Mouse (Mus musculus) ovary, postnatal 36 days (tissue): ENCODE results near the gene Malrd1.
"Not testable (repeated sequence)": the region's sequence is repeated elsewhere in the genome, so short reads cannot be mapped to it uniquely, and the experiment has no call there.

ENCODE experiments used
- DNase-seq: peaks from one replicate; pipeline ENCODE4 v3.0.0; 2022; ENCODE audit warnings: low spot score, mixed read lengths

The Malrd1 gene

DNA sequence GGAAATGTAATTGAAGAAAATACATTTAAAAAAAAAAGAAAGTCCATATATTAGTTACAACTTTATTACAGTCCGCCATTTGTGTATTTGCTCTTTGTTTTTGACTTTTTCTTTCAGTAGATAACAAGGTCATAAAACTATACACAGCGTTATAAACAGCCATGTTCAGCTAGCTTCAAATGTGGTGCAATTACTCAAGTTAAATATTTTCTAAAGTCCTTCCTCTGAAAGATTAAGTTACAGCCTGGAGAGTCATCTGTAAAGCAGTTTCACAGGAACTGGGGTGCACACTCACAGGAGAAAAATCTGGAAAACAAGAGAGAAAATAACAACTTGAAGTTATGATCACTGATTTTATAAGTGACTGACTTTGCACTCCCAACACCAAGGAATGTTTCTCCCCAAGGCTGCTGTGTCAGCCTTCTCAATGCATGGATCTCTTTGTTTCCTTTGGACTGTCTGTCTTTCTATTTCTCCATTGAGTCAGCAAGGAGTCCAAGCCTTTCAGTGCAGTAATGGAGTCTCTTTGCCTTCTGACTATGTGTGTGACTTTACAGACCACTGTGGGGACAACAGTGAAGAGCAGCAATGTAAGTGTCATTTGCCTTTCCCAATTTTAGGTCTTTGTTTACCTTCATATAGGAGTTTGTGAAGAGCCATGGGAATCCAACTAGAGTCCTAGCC, at the start of gene Malrd1:
TSS of gene Malrd1 (plus strand) at position 239 of the 684 bp plus-strand sequence.
- no peak for DNase-seq

DNA sequence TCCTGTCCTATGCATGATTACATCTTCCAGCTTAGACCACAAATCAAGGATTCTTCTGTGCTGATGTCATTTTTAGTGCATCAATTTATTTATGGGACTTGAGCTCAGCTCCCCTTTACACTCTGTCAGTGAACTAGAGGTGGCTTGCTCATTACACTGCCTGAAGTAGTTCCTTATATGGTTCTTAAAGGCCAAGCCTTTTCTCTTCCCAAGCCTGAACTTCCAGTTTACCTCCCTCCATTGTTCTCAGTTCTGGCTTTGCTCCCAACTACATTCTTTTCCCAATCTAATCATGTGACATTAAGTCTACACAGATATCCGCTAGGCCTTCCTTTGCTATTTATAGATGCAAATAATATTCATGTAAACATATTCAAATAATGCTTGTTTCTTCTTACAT, 12.4 kb downstream of the Malrd1 start:
- no peak for DNase-seq

DNA sequence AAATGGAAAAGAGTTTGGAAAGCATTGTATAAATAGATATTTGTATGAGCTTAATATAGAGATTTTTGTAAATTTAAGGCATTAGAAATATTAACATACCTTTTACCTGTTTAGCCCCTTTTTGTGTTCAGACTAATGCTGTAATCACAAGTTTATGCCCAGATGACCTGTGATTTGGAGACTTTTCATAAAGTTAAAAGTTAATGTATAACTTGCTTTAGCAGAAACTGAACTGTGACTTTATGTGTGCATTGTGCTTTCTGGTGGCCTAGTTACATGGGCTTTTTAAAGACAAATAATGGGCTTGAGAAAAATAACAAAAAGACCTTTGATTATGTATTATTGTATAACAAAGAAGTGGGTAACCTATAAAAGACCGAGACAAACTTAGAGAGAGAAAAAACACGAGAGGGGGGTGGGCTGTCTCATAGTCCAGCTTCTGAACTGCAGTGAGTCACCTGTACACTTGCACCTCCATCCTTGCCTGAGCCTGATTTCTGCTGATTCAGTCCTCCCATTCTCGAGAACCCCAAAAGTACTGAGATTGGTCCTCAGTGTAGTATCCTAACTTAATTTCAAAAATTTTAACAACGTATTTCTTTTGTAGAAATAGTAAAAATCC, 87.2 kb downstream of the Malrd1 start:
- no peak for DNase-seq

DNA sequence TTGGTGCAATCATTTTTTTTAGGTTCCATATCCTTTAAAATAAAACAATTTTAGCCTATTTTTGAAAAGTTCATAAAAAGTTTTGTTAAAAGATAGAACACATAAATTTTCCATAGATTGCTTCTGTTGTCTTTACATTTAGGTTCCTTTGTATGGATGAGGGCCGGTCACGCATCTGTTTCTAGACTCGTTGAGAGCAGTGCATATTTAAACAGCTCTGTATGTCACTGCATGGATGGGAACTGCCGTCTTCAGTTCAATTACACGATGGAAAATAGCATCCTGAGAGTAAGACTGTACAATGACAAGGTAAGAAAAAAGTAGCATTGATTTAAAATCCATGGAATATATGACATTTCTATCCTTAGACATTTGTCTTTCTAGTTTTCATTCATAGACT, 87.7 kb downstream of the Malrd1 start:
- no peak for DNase-seq

DNA sequence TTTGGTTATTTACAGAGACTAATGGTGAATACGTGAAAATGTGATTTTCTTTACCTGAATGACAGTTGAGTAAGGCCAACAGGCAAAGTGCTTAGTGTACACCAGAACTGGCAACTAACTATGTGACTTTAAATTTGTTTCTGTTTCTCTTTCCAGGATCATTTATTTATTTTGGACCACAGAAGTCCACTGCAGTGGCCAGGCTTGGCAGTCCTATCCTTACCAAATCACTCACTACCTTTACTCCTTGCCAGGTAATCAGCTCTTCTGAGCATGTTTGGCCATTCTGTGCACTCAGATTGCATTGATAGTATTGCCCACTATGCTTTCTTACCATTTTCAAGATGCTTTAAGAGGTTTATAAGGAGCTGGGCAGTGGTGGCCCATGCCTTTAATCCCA, 109.5 kb downstream of the Malrd1 start:
- DNase-seq: no peak

DNA sequence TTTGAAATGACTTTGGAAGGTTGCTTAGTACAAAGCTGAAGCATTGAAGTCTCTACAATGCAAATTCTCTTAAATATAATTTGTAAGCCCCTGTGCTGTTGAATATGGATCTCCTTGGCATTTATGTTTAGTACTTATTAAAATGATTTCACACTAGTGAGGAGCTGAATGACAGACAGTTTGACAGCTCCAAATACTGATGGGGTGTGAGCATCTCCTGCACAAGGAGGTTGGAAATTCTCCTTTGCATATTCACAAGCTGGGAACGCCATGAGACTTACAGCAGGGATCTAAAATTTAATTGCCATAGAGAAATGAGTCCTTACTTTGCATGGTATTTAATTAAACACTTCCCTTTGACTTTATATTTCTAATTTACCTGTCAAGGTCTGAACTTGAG, 117.6 kb downstream of the Malrd1 start:
- no peak for DNase-seq

DNA sequence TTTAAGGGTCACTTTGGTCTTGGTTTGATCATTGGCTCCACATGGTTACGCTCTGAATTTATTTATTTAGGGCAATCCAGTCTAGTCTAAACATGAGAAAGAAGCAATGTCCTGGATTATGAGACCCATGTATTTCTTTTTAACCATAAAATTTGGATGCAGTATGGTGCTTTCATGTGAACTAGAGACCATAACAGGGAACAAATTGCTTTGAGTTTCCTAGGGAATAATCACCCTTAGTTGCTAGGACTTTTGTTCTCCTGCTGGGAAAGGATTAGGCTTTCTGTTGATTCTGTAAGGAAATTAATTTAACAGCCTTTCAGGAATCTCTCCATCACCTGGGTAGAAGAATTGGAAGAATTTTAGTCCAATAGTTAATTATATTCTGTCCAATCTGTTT, 130.1 kb downstream of the Malrd1 start:
- no peak for DNase-seq

DNA sequence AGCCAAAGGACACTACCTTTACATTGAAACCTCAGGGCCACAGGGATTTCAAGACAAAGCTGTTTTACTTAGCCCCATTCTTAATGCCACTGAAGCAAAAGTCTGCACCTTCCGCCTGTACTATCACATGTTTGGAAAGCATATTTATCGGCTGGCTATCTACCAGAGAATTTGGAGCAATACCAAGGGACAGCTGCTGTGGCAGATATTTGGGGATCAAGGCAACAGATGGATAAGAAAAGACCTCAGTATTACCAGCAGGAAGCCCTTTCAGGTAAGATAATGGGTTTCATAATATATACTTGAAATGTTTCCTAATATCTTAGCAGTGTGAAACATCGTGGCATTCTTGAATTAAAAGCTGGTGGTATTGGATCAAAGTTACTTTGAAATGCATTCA, 176.7 kb downstream of the Malrd1 start:
- DNase-seq: no peak

DNA sequence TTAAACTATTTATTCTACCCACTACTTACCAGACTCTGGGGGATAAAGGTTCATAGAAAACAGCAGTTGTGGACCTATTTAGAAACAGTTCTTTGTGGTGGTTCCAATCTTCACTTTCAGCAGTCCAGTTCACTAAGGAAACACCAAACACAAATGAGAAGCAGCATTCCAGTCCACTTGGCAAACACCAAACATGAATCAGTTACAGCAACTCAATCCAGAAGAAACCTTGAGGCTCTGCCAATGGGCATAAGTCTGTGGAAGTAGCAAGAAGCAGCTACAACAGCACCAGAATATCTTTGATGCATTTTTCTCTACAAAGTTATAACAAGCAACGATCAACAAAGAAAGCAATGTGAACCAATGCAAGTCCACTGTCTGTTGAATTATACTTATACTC, 214.7 kb downstream of the Malrd1 start:
- no peak for DNase-seq

DNA sequence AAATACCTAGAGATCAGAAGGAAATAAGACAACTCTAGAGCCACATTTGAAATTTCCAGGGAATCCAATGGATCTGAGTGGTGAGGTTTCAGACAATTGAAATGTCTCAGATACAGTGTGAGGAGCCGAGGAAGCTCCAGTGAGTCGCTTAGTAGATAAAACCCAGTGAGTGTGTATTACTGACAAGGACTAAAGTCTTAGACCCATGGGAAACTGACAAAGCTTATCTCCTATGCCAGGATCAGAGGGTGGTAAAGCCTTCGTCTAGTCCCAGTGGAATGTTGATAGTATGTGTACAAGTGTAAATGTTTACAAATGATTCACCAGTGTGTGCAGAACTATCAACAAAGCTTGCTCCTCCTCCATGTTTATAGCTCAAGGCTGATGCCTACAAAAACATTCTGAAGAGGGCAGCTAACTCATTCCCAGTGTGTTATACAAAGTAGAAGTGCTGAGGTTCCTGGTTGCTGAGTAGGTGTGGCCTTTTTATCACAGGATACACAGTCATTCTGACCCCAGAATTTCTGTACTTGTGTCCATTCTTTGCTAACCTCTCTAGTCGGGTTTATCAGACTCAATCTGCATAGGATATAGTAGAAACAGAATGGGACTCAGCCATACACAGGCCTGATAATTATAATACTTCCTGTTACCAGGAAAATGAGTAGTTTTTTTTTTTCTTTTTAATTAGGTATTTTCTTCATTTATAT, 218.9 kb downstream of the Malrd1 start:
- DNase-seq: no peak

DNA sequence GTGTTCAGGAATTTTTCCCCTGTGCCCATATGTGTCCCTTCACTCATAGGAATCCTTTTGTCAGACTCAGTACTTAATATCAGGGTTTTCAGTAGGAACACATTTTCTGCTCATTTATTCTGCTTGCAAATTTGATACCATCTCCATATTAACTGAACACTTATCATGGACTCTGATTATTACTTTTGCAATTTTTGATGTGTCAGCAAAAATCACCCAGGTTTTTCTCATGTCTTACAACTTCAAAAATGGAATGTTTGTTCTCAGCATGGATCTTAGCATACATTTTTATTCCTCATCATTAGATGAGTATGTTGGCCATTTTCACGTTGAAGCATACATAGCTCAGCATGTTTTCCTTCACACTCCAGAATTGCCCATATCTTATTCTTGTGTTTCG, 258.5 kb downstream of the Malrd1 start:
- DNase-seq: no peak

DNA sequence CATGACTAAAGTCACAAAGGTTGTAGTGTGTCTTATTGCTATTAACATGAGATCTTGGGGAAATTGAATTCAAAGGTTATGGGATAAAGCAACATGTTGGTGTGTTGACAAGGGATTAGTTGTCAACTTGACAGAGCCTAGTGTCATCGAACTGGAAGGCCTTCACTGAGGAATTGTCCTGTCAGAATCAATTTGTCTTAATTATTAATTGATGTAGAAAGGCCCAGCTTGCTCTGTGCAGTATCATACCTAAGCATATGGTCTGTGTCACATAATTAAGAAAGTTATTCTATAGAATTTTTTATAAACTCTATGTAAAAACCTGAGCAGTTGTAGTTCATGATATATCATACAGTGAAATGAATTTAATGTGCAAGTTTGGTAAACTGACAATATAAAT, 289.4 kb downstream of the Malrd1 start:
- no peak for DNase-seq

DNA sequence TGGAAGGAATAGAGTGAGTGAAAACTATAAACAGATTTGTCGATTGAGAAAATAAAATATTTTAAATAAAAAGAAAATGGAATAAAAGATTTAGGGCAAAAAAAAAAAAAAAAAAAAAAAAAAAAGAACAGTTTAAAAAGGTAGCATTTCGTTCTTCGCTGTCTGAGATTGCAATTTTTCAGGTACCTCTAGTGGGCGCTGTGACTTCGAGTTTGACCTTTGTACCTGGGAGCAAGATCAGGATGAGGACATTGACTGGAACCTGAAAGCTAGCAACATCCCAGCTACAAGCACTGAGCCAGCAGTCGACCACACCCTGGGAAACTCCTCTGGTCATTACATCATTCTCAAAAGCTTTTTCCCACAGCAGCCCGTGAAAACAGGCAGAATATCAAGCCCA, 343.1 kb downstream of the Malrd1 start:
- DNase-seq: no peak

DNA sequence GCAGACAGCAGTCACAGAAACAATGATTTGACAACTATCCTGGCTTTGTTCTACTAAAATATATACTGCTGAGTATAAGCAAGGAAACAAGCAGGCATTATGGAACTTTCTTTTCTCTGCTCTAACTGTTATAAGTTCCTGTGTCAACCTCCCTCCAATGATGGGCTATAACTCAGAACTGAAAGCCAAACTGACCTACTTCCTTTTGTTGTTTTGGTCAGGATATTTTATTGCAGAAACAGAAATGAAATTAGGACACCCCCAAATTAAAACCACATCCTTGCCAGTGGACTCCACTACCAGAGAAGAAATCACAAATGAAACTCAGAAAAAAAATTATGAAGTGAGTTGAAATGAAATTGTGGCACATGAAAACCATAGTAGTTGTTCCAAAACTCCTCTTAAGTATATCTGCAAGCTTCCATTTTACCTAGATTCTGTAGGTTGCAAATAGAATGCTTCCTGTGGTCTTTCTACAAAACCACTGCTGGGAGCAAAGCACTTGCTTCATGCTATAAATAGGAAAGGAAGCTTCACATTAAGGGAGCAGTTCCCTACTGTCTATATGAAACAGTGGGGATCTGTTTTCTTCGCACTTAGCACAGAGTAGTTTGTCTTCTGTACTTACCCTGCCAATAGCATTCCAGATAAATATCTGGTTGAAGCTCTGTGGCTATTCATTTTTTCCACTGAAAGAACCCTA, 367.3 kb downstream of the Malrd1 start:
- no peak for DNase-seq

DNA sequence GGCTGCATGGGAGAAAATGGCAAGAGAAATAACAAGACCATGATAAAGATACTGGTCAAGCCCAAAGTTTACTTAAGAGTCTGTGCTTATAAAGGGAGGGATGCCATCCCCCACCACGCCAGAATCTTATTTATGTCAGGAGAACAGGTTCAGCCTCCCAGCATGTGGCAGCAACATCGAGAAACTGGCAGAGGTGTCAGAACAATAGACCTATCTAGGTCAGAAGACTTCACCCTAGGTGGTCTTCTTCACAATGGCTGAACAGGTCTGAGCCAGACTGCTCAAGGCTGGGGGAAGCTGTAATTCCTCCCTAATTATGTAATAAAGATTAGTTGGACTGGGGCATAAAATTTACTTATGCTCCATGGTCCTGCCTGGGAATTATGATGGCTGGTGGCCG, 399.2 kb downstream of the Malrd1 start:
- no peak for DNase-seq

DNA sequence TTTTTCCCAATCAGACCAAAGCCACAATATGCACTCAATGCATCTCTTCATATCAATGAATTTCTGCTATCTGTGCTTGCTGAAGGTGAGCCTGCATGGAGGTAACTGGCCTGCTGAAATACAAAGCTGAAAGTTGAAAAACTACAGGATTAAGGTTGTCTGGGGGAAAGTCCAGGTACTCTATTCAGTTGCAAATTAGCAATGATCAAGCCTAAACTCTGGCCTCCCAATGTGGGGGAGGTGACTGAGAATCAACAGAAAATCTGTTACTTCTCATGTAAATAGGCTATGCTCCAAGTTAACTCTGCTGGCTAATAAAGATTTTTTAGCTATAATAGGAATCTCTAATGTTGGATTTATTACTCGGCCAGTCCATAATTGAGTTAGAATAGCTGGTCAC, 399.8 kb downstream of the Malrd1 start:
- DNase-seq: no peak

DNA sequence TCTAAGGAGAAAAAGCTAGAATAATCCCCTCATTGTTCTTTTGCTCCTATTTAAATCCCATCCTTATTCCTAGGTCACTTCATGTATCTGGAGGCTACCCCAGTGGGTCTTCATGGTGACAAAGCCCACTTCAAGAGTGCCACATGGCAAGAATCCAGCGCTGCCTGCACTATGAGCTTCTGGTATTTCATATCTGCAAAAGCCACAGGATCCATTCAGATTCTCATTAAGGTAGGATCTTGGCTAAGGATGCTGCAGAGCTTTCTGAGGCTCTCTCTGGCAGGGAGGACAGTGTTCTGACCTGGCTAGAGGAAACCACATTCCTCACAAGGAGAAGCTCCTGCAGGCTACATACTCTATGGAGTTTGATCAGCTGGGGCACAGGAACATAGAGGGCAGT, 405.2 kb downstream of the Malrd1 start:
- DNase-seq: no peak

DNA sequence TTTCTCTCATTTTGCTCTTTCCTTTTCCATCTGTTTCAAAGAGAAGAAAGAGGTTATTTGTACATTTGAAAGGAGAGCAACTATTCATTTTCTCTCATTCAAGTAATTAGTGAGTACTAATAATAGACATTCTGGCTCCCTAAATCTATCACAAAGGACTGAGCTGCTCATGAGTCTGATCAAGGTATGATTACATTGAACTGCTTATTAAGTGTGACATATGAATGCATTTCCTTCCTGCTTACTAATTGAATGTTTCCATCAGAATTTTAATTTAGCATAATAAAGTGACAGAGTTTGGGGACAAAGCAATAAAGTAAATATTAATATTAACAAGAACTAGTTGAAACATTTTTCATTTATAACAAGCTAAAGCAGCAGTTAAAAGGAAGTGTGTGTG, 405.6 kb downstream of the Malrd1 start:
- no peak for DNase-seq

DNA sequence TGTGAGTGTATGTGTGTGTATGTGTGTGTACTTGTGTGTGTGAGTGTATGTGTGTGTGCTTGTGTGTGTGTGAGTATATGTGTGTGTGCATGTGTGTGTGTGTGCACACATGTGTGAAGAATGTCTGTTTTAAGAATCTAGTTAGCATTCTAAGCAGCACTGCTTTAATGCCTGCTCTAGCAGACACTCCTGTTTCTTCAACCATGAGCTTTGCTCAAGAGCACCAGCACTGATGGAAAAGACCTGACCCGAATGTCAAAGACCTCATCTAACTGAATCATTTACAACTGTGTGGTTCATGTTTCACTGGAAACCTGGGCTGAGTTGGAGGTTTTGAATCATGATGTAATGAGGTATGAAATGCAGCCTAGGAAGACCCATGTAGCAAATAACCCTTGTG, 406.1 kb downstream of the Malrd1 start:
- DNase-seq: no peak

DNA sequence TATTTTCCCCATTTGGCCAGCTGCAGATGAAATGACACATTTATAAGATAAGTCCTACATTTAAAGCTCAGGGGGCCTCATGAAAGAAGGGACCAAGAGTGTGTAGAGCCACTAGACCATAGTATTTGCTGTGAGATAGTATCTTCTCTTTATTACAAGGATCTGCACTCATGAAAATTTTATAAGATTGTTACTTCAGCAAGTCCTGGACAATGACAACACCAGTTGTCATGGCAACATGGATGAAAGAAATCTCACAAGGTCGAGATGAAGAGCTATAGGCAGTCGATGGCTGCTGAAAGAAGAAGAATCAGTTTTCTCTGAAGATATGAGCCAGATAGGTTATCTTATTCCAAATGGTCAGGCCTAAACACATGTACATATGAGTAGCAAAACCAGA, 476.6 kb downstream of the Malrd1 start:
- DNase-seq: no peak

DNA sequence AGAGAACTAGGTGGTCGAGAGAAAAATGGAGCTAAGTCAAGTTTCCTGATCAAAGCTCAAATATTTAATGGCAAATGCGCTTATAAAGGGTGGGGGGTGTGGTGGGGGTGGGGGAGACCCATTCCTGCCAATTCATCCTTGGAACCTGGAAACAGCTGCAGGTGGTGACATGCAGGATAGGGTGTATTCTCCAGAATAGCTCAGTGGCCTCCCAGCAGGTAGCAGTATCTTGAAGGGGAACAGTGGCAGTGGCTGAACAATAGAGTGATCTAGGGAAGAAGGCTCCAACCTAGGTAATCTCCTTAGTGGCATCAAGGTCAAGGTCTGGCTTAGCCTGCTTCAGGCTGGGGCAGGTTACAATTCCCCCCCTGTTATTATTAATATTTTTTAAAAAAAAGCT, 490.8 kb downstream of the Malrd1 start:
- DNase-seq: not testable (repeated sequence)

DNA sequence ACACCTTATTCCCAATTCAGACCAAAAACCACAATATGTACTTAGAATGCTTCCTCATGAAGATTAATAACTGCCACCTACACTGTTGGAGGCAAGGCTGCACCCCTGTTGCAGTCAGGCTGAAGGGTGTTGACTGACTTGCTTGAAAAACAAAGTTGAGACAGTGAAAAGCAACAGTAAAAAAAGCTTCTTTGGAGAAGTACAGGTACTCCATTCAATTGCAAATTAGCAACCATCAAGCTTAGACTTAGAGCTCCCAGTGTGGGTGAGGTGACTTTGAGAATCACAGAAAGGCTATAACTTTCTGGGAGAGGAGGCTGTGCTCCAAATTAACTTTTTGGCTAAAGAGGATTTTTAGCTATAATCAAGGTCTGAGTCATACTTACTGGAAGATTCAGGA, 491.4 kb downstream of the Malrd1 start:
- not testable (repeated sequence) for DNase-seq

DNA sequence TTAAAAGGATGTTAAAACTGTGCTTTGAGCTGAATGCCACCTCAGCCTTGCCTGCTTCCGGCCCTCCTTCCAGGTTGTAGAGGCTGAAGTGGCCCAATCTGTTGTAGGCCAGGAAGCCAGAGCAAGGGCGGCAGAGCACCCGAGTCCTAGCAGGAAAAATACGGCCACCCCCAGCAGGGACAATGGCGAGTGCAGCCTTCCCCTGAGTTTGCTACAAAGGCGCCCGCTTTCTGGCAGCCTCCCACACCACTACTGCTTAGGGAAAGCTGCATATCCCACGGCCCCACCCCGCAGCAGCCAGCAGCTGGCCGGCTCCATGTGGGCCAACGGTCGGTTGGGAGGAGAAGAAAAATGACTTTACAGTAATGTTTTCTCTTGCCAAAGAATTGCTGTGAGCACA, 503.5 kb downstream of the Malrd1 start:
- DNase-seq: no peak
